Mouse (Mus musculus): ENCODE results near the gene Ranbp17.

Gene Ranbp17

DNA sequence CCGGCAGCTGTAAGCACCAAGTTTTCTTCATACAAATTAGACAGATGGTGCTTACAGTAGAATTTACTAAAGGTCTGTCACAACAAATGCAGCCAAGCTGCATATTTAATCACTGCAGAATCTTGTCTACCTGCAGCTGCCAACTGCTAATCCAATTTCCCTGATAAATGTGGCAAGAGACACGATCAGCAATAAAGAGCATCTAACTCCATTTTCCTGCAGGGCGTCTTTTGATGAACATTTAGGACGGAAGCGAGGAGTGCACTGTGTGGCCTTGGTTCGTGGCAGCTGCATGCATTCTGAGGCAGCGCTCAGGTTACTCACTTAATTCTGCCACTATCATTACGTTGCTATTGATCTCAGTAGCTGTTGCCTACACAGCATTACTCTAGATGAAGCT is 212.7 kb downstream of the Ranbp17 start:
- POLR2A ChIA-PET = no interaction called here
- CTCF ChIA-PET = no interaction called here

DNA sequence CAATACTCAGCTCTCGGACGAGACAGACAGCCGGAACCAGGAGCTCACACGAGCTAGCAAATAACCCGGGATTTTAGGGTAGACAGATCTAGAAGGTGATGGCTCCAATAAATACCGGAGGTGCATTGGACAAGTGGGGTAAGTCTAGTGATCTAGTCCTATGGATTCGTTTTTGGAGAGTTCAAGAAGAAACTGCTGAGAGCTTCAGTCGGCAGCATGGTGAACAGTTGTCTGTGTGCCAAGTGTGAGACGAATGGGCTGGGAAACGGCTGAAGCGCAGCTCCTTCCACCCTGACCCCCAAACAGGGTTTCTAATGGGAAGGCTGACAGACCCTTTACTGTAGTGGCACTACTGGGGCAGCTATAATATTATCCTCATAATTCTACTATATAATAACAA is 214.2 kb downstream of the Ranbp17 start:
- ChIA-PET CTCF (interaction anchor here in 1 of 4 experiments (0.6 kb wide), 1 partner anchor 39 kb away, joined by 3 read pairs; no protein-coding TSS in a partner anchor), POLR2A (interaction anchor here in 1 of 4 experiments (0.6 kb wide), 1 partner anchor 144 kb away, joined by 4 read pairs; no protein-coding TSS in a partner anchor)

- ChIA-PET CTCF (interaction anchor here in 1 of 4 experiments (1.1 kb wide), 1 partner anchor 39 kb away, joined by 3 read pairs; no protein-coding TSS in a partner anchor), POLR2A (interaction anchor here in 1 of 4 experiments (0.7 to 1.4 kb wide), 3 partner anchors 17 to 48 kb away, joined by 3 to 4 read pairs (median 3); no protein-coding TSS in a partner anchor)
These were observed 216.4 kb downstream of the Ranbp17 start for GRCm38 (mm10) chr11:33297121-33297520.

DNA sequence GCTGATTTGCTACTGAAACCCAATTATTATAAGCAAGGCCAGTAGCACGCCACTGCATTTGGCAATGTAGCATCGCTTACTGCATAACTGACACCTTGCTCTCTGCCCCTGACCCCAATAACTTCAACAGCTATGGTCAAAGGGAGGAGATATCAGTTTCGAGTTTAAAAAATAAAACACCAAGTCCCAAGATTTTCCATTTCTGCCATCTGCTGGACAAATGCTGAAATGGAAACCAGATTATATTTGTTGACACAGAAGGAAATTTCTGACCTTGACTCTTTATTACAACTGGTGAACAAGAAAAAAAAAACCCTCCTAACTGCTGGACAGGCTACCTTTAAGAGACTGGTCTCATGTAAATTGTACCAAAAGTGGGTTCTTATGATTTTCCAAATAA is 218.1 kb downstream of the Ranbp17 start:
- POLR2A ChIA-PET = interaction anchor here in 1 of 4 experiments (0.8 kb wide), 1 partner anchor 41 kb away, joined by 3 read pairs; no protein-coding TSS in a partner anchor
- CTCF ChIA-PET = interaction anchor here in 2 of 4 experiments (0.9 to 1.5 kb wide), 3 partner anchors 116 to 119 kb away, joined by 3 to 5 read pairs (median 4); no protein-coding TSS in a partner anchor

DNA sequence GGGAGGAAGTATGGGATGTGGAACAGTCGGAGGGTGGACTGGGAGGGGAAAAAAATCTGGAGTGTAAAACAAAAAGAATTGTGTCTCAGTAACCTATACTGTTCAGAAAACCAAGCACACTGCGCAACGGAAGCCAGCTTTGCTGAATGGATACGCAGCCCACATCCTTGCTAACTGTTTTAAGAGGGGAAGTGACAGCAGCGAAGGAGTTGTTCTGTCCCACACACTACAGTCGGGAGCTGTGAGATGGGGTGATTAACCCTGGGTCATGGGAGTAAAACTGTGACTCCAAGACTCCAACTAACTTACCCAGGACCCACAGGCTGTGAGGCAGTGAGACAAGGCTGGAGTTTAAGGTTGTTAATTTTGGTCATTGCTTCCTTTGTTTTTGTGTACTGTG is 219.5 kb downstream of the Ranbp17 start:
- POLR2A ChIA-PET = interaction anchor here in 2 of 4 experiments (0.6 to 2.0 kb wide), 3 partner anchors 29 to 240 kb away, joined by 3 to 6 read pairs (median 3); no protein-coding TSS in a partner anchor
- CTCF ChIA-PET = interaction anchor here in 2 of 4 experiments (1.2 to 1.5 kb wide), 3 partner anchors 115 to 117 kb away, joined by 3 to 5 read pairs (median 4); no protein-coding TSS in a partner anchor

DNA sequence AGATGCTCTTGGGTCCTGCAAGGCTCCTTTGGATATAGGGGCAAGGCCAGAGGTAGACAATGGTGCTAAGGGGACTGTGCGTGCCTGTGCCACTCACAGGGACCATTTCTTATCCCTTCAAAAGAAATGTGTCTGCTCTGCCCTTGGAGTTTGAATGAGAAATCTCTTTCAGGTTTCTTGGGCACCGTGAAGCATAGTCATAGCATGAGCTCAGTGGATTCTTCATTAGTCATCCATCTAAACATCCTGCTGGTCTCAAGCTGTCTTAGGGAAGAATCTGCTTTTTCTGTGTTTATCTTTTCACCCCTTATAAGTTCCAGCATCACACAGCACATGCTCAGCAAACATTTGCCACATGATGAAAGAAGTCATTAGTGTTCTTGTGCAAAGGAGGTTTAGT is 235.0 kb downstream of the Ranbp17 start:
- POLR2A ChIA-PET = interaction anchor here in 1 of 4 experiments (0.6 kb wide), 1 partner anchor 379 kb away, joined by 3 read pairs; no protein-coding TSS in a partner anchor
- CTCF ChIA-PET = interaction anchor here in 1 of 4 experiments (0.7 kb wide), 1 partner anchor 317 kb away, joined by 9 read pairs; no protein-coding TSS in a partner anchor

DNA sequence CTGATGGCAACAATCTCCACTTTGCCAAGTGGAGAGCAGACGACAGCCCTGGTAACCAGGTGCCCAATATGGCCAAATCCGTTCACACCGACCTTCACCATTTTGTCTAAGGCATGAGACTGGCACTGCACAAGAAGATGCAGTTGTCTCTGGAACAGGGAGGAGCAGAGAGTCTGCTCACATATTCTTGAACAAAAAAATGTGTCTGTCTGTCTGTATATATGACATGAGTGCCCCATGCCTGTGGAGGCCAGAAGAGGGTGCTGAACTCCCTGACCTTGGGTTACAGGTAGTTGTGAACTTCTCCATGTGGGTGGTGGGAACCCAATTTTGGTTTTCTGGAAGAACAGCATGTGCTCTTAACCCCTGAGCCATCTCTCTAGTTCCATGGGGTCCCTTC is 236.9 kb downstream of the Ranbp17 start, which contains the start of gene Gm12117:
Gene Gm12117 (minus strand): TSS at position 101 of the 400 bp plus-strand sequence.
- CTCF ChIA-PET = no interaction called here
- POLR2A ChIA-PET = no interaction called here

DNA sequence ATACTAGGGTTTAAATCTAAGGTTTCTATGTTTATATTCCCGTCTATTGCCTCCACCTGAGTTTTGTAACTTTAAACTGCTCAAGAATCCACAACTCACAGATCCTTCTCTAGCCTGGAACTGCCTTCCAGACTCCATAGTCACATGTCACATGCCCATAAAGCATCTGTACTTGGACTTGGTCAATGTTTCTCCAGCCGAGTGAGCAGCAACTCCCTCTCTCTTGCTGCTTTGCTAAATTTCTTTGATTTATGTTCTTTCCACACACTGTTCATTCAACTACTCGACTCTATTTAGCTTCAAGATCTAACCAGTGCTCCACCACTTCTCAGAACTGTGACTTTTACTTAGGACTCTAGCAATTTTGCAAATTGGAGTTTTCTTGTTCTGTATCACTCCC is 238.7 kb downstream of the Ranbp17 start:
- POLR2A ChIA-PET = interaction anchor here in 1 of 4 experiments (1.5 kb wide), 1 partner anchor 9 kb away, joined by 4 read pairs; no protein-coding TSS in a partner anchor
- CTCF ChIA-PET = interaction anchor here in 1 of 4 experiments (0.9 kb wide), 1 partner anchor 451 kb away, joined by 3 read pairs; no protein-coding TSS in a partner anchor

GRCm38 (mm10) chr11:33274294-33274693 is 239.3 kb downstream of the Ranbp17 start:
- CTCF ChIA-PET = interaction anchor here in 1 of 4 experiments (0.9 kb wide), 1 partner anchor 451 kb away, joined by 3 read pairs; no protein-coding TSS in a partner anchor
- POLR2A ChIA-PET = interaction anchor here in 1 of 4 experiments (1.5 kb wide), 1 partner anchor 9 kb away, joined by 4 read pairs; no protein-coding TSS in a partner anchor

GRCm38 (mm10) chr11:33240295-33240694 is 273.3 kb downstream of the Ranbp17 start:
- ChIA-PET CTCF (interaction anchor here in 2 of 4 experiments (0.5 to 0.6 kb wide), 2 partner anchors 60 to 474 kb away, joined by 3 to 4 read pairs; no protein-coding TSS in a partner anchor), POLR2A (interaction anchor here in 1 of 4 experiments (1.0 to 2.0 kb wide), 2 partner anchors 9 to 13 kb away, joined by 3 to 4 read pairs; no protein-coding TSS in a partner anchor)

DNA sequence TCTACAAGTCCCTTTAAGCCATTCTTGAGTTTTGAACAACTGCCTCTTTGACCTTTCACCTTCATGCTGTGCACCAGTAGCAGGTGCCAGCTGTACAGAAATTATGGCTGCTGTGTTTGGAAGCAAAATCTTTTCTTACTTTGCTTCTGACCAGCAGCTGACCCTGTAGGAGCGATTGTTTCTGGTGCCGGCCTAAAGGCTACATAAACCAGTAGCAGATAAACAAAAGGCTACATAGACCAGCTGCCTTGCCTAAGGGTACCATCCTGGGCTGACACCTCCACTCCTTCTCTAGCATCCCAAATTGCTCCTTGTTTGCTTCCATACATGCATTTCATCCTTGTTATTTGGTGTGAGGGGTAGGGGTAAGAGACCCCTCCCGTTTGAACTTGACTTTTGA is 279.4 kb downstream of the Ranbp17 start:
- ChIA-PET POLR2A (no interaction called here), CTCF (no interaction called here)

DNA sequence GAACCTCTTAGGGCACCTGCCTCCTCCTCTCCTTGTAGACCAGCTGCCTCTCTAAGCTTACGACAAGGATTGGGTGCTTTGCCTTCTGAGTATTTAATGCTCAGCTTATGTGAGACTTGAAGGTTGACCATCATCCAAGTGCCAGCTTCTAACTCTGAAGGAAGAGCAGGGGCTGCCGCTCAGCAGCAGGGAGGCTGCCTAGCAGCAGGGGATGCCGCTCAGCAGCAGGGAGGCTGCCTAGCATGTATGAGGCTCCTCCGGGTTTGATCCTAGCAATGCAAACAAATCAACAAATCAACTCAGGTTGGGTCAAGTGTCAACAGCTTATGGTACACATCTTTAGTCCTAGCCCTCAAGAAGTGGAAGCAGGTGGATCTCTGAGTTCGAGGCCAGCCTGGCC is 281.5 kb downstream of the Ranbp17 start:
- CTCF ChIA-PET = no interaction called here
- POLR2A ChIA-PET = interaction anchor here in 2 of 4 experiments (0.8 to 1.4 kb wide), 2 partner anchors 9 to 13 kb away, joined by 3 to 4 read pairs; no protein-coding TSS in a partner anchor

DNA sequence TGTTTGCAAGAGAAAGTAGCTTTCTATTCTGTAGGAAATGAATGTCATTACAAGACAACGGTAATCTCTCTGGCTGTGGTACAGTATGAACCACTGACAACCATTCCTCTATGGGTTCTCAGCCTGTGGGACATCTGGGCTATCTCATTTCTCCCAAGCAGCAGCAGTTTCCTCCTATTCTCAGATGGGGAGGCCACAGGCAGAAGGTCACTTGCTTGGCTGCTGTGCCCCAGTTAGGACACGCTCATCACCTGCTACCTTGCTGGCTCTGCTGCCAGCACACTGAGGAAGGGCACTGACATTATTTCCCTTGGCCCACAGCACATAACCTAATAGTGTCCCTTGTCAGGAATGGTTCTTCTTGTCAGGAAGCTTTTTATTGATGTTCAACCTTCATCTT is 285.4 kb downstream of the Ranbp17 start:
- CTCF ChIA-PET = no interaction called here
- POLR2A ChIA-PET = interaction anchor here in 2 of 4 experiments (0.9 to 1.0 kb wide), 2 partner anchors 16 to 17 kb away, joined by 3 read pairs; no protein-coding TSS in a partner anchor

- ChIA-PET POLR2A (interaction anchor here in 1 of 4 experiments (1.3 kb wide), 1 partner anchor 13 kb away, joined by 4 read pairs; no protein-coding TSS in a partner anchor), CTCF (no interaction called here)
These were observed 287.0 kb downstream of the Ranbp17 start for GRCm38 (mm10) chr11:33226516-33226915.

DNA sequence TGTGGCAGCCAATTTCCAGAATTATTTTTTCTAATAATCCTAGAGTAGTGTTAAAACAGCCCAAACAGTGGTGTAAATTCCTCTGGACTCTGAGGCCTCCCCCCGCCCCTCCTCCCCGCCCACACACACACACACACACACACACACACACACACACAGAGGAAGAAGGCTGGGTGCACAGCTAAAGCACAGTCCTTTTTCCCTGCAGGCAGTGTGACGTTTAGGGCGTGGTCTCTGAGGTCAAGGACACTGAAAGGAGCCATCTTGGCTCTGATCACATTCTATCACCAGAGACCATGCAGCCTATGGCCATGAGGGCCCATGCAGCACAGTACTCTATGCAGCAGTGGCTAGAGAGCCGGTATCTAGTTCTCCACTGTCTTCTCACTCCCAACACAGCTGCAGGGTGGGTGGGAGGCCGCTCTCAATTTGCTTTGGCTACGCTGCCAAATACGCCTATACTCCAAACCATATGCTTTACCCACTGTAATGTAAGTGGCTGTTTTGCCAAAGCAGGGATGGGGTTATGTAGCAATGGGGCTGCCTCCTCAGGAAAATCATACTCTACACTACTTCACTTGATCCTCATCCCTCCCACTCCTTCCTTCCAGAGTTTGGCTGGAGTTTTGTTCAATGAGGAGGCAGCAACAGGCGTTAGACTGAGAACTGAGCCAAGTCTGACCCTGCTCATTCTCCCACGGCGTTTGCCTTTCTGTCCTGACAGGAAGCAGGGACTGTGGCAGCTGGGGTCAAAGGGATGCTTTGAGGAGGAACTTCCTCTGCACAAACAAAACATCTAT is 291.8 kb downstream of the Ranbp17 start:
- ChIA-PET POLR2A (no interaction called here), CTCF (no interaction called here)

DNA sequence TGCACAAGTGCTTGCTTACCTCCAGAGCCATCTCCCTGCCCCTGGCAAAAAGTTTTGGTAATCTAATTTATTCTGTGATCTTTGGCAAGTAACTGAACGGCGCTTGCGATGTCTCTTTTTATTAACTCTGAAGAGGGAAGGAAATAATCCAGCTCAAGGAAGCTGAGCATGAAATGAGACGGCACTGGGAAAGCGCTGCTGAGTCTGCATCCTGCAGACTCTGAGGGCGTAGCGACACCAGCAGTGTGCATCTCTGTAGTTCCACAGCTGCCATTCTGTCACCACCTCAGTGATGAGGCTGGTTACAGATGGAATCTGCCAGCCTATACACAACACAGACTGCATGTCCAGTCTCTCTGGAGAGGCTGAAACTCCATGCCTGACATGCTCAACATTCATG is 292.8 kb downstream of the Ranbp17 start:
- ChIA-PET CTCF (no interaction called here), POLR2A (no interaction called here)

DNA sequence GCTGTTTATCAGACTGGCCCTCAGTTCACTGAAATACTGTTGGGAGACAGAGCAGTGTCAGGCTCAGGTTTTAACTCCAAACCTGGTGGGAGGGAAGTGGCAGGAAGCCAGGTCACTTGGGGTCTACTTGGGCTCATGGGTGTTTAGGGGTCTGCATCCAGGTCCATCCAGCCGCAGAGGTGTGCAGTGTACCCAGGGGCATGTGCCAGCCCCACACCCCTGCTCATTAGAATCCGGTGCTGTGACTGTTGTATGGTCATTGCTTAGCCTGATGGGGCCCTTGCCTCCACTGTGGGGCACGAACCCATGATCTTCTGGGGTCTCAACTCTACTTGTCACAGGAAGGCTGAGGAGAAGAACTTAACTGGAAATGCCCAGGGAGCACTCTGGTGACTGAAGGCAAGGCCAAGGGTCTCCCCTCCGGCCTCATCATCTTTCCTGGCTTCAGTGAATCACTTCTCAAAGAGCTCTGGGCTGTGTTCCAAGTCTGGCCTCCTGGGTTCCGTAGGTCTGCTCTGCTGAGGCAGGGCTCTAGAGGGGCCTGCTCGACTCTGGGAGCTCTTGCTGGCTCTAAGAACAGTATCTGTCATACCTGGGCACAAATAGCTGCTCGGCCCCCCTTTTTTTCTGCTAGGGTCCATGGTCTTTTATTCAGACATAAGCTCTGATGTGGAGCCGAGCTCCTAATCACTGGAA is 296.0 kb downstream of the Ranbp17 start:
- ChIA-PET CTCF (no interaction called here), POLR2A (interaction anchor here in 2 of 4 experiments (1.0 to 1.7 kb wide), 4 partner anchors 9 to 53 kb away, joined by 3 to 7 read pairs (median 4); partner anchors contain the start of gene Tlx3 (in 1 of the 2))

GRCm38 (mm10) chr11:33207411-33207810 is 306.1 kb downstream of the Ranbp17 start:
- ChIA-PET CTCF (no interaction called here), POLR2A (interaction anchor here in 1 of 4 experiments (0.6 to 1.6 kb wide), 4 partner anchors 10 to 559 kb away, joined by 3 to 7 read pairs (median 4); no protein-coding TSS in a partner anchor)

GRCm38 (mm10) chr11:33204966-33205365 is 308.6 kb downstream of the Ranbp17 start:
- POLR2A ChIA-PET = interaction anchor here in 2 of 4 experiments (0.6 to 6.9 kb wide), 8 partner anchors 8 to 349 kb away, joined by 3 to 43 read pairs (median 9); no protein-coding TSS in a partner anchor
- CTCF ChIA-PET = no interaction called here
